Mouse (Mus musculus): ENCODE measurements around the gene Mfsd12.

DNA sequence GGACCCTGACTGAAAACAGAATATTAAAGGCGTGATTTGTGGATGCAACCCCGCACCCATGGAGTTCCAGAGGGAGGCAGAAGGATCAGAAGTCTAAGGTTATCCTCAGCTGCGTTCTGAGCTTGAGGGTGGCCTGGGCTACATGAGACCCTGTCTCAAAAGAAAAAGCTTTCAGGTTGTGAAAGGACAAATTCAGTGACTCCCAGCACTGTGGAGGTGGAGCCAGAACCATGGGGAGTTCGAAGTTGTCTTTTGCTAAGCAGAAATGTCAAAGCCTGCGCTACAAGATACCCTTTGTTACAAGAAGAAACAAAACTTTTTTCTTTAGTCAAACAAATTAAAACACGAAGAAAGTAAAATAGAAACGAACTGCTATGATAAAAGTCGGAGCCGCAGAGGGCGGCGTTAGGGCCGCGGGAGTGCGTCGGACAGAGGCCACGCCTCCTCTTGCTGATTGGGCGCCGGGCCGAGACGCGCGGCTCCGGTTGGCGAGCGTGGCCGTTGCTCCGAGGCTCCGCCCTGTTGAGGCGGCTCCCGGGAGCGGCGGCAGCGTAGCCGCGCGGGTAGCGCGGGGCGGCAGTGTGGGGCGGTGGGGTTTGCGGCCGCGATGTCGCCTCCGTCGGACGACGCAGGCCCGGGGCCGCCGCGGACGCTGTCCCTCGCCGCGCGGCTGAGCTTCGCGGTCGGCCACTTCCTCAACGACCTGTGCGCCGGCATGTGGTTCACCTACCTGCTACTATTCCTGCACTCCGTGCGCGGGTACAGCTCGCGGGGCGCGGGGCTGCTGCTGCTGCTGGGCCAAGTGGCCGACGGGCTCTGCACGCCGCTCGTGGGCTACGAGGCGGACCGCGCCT is at the start of gene Mfsd12:
- no peak for TF ChIP-seq TCF12 (IDR thresholded peaks at IDR 0.05; ENCODE audit: insufficient read depth, poor library complexity, severe bottlenecking)
- TF ChIP-seq POLR2A (IDR thresholded peaks at IDR 0.05; ENCODE audit: insufficient read length, low read depth), result peak; percentile 95
- TF ChIP-seq SRF (IDR thresholded peaks at IDR 0.05; ENCODE audit: control insufficient read depth, insufficient read length, low read depth), result peak; percentile 64
- no peak for TF ChIP-seq USF1 (IDR thresholded peaks at IDR 0.05; ENCODE audit: low read depth)
- TF ChIP-seq POLR2AphosphoS2 (IDR thresholded peaks at IDR 0.05; ENCODE audit: insufficient read length, low read depth), result peak; percentile 86
- TF ChIP-seq MAX (IDR thresholded peaks at IDR 0.05; ENCODE audit: low read depth), result no peak
